Mouse (Mus musculus): ENCODE measurements around the gene Heg1. TPM values are rescaled to one million over a fixed set of nuclear protein-coding genes. Genes with fewer than 3 reads are reported as not detected.

Gene Heg1
- total and polyA plus RNA-seq, 3 experiments: 40.8 to 77.1 (median 67.2) TPM

DNA sequence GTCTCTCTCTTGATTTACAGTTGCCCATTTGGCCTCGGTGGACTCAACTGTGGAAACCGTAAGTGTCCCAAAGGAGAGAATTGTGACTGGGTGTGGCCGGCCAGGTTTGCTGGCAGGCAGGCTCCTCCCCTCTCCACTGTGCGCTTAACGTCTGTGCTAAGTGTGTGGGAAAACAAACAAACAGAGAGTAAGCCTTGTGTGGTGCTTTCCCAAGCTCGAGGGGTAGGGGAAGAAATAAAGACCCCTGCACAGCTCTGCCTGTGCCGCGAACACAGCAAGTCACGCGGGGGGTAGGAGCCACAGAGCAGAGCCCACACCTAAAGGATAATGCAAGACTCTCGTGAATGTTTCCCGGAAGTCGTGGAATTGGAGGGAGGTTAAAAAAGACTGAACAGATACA lies 67.0 kb downstream of the Heg1 start:
- Histone ChIP-seq H3K79me2 (replicated peaks; ENCODE audit: control insufficient read depth, extremely low read depth, insufficient read depth, poor library complexity, severe bottlenecking) (peaks cover 2% of the 10 kb centered on the region), H3K9ac (ENCODE audit: insufficient read depth, low read depth) (no peak overlapping the region), H3K27ac (ENCODE audit: insufficient read depth, low read depth) (no peak overlapping the region), H3K4me3 (replicated peaks in 1 of 3; ENCODE audit: low read depth in 2 of 3, low read length in 2 of 3, poor library complexity in 1 of 3) (no peak overlapping the region), H3K27me3 (replicated peaks) (no peaks in the 10 kb centered on the region), H3K9me3 (replicated peaks; ENCODE audit: low read length) (peaks cover 4% of the 10 kb centered on the region), H3K4me2 (ENCODE audit: insufficient read depth, low read depth, poor library complexity, severe bottlenecking) (no peak overlapping the region), H3K36me3 (replicated peaks in 1 of 2; ENCODE audit: control insufficient read depth in 1 of 2, insufficient read depth in 1 of 2, low read length in 1 of 2) (peaks cover 71 to 89% of the 10 kb centered on the region in 2 experiments), H3K4me1 (ENCODE audit: control insufficient read depth in 1 of 2, insufficient read depth in 2 of 2) (peaks cover 3 to 28% of the 10 kb centered on the region in 2 experiments)
- dilution Hi-C loops (cut with MboI; ENCODE audit: extremely low pct_ligation_motif_present, extremely low pct_unique_long_range_greater_than_20kb, low sequenced_read_pairs) (no loop called here), in situ Hi-C loops (cut with MboI; ENCODE audit: low pct_ligation_motif_present, low pct_unique_long_range_greater_than_20kb, low sequenced_read_pairs) (no loop called here)
- TF ChIP-seq BHLHE40 (IDR thresholded peaks at IDR 0.05; ENCODE audit: low read depth, low read length) (no peak), MYC (IDR thresholded peaks at IDR 0.05; ENCODE audit: low read depth, low read length) (no peak), CTCF (conservative IDR thresholded peaks at IDR 0.05 in 1 of 2, IDR thresholded peaks at IDR 0.05 in 1 of 2; ENCODE audit: low read depth in 2 of 2, low read length in 2 of 2) (no peak), ELF1 (IDR thresholded peaks at IDR 0.05; ENCODE audit: low read depth, low read length) (no peak), TCF12 (IDR thresholded peaks at IDR 0.05; ENCODE audit: low read depth, low read length) (no peak), MAFK (IDR thresholded peaks at IDR 0.05; ENCODE audit: insufficient replicate concordance, low read length) (no peak), NELFE (IDR thresholded peaks at IDR 0.05; ENCODE audit: low read depth, low read length) (no peak), POLR2AphosphoS2 (IDR thresholded peaks at IDR 0.05; ENCODE audit: low read depth, low read length) (no peak), E2F4 (IDR thresholded peaks at IDR 0.05; ENCODE audit: insufficient replicate concordance, low read depth, low read length) (no peak)
- no peak for DNase-seq (ENCODE audit: extremely low read depth)

DNA sequence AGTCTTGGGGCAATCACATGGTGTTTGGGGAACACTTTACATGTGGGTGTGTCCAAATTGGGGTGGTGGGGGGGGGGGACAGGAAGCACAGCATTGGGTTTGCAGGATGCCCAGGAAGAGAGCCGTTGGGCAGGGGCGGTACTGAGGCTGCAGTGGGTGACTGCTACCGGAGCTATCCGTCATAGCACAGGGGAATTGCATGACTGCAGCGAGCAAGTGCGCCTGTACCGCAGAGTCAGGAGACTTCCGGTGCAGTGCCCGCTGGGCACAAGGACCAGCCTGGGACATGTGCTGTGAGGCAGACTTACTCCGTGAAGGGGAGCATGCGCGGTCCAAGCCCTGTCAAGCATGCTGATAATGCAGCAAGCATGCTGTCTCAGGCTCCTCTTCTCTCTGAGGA lies 67.4 kb downstream of the Heg1 start:
- in situ Hi-C loops (cut with MboI; ENCODE audit: low pct_ligation_motif_present, low pct_unique_long_range_greater_than_20kb, low sequenced_read_pairs): no loop called here
- H3K36me3 ChIP-seq (replicated peaks in 1 of 2; ENCODE audit: control insufficient read depth in 1 of 2, insufficient read depth in 1 of 2, low read length in 1 of 2): peaks cover 71 to 89% of the 10 kb centered on the region in 2 experiments
- no peak overlapping the region for H3K4me3 ChIP-seq (replicated peaks in 1 of 3; ENCODE audit: low read depth in 2 of 3, low read length in 2 of 3, poor library complexity in 1 of 3)
- H3K4me2 ChIP-seq (ENCODE audit: insufficient read depth, low read depth, poor library complexity, severe bottlenecking): no peak overlapping the region
- peaks cover 4% of the 10 kb centered on the region for H3K9me3 ChIP-seq (replicated peaks; ENCODE audit: low read length)
- dilution Hi-C loops (cut with MboI; ENCODE audit: extremely low pct_ligation_motif_present, extremely low pct_unique_long_range_greater_than_20kb, low sequenced_read_pairs): no loop called here
- H3K27ac ChIP-seq (ENCODE audit: insufficient read depth, low read depth): no peak overlapping the region
- DNase-seq (ENCODE audit: extremely low read depth): no peak
- no peaks in the 10 kb centered on the region for H3K27me3 ChIP-seq (replicated peaks)
- H3K4me1 ChIP-seq (ENCODE audit: control insufficient read depth in 1 of 2, insufficient read depth in 2 of 2): peaks cover 0 to 28% of the 10 kb centered on the region in 2 experiments; a peak in 2 of 4 replicates
- no peak for TF ChIP-seq NELFE (IDR thresholded peaks at IDR 0.05; ENCODE audit: low read depth, low read length)
- no peak for TF ChIP-seq TBP (conservative IDR thresholded peaks at IDR 0.05; ENCODE audit: low read depth, low read length)
- no peak for TF ChIP-seq RAD21 (IDR thresholded peaks at IDR 0.05; ENCODE audit: low read depth, low read length)
- TF ChIP-seq GABPA (IDR thresholded peaks at IDR 0.05; ENCODE audit: insufficient replicate concordance, low read depth, low read length): no peak
- no peak for TF ChIP-seq EP300 (IDR thresholded peaks at IDR 0.05; ENCODE audit: low read length)
- TF ChIP-seq RCOR1 (conservative IDR thresholded peaks at IDR 0.05; ENCODE audit: low read depth, low read length): no peak
- TF ChIP-seq MAFK (IDR thresholded peaks at IDR 0.05; ENCODE audit: insufficient replicate concordance, low read length): no peak
- TF ChIP-seq MAX (IDR thresholded peaks at IDR 0.05; ENCODE audit: low read length): no peak
- no peak for TF ChIP-seq SIN3A (IDR thresholded peaks at IDR 0.05; ENCODE audit: low read length)
- no peak for TF ChIP-seq USF1 (IDR thresholded peaks at IDR 0.05; ENCODE audit: low read depth, low read length)
- no peak for TF ChIP-seq MXI1 (IDR thresholded peaks at IDR 0.05; ENCODE audit: low read depth, low read length)
- TF ChIP-seq PAX5 (IDR thresholded peaks at IDR 0.05; ENCODE audit: low read length): no peak
- TF ChIP-seq MAZ (IDR thresholded peaks at IDR 0.05; ENCODE audit: low read depth, low read length): no peak
- no peak for TF ChIP-seq JUND (conservative IDR thresholded peaks at IDR 0.05; ENCODE audit: low read depth, low read length)
- no peak for TF ChIP-seq MEF2A (IDR thresholded peaks at IDR 0.05; ENCODE audit: borderline replicate concordance, low read depth, low read length)
- no peak for TF ChIP-seq ZNF384 (IDR thresholded peaks at IDR 0.05; ENCODE audit: low read depth, low read length)
- TF ChIP-seq POLR2AphosphoS2 (IDR thresholded peaks at IDR 0.05; ENCODE audit: low read depth, low read length): no peak
- TF ChIP-seq BHLHE40 (IDR thresholded peaks at IDR 0.05; ENCODE audit: low read depth, low read length): no peak
- H3K9ac ChIP-seq (ENCODE audit: insufficient read depth, low read depth): no peak overlapping the region
- H3K79me2 ChIP-seq (replicated peaks; ENCODE audit: control insufficient read depth, extremely low read depth, insufficient read depth, poor library complexity, severe bottlenecking): no peaks in the 10 kb centered on the region

Measured in CH12.LX (cell line).